Comparison of ENCODE assay signal across 10 mouse cellular contexts in genomic region chr4:123248971-123249567, GRCm38 (mm10). TPM values are rescaled to one million over a fixed set of nuclear protein-coding genes. Genes with fewer than 3 reads are reported as not detected.
DNase-seq lines count a peak whose midpoint lies in the region; ATAC-seq and TF ChIP-seq lines count a peak whose summit lies in the region.
"Had no signal": no experiment of that assay in that cellular context is flagged by ENCODE, and none has a peak within 500 bp of the region (broad histone marks: within the 10 kb centered on the region; RNA-seq: fewer than 3 reads in every experiment).

No protein-coding gene starts in this region.

- no peak overlapping the region for H3K4me3 ChIP-seq in lung, postnatal 0 days (ENCODE audit: low read depth, low read length)
- no peak overlapping the region for H3K4me3 ChIP-seq in forebrain, embryonic 14.5 days (ENCODE audit: low read depth, low read length)
- H3K4me3 ChIP-seq: midbrain, embryonic 12.5 days had no signal

- H3K9ac ChIP-seq in lung, postnatal 0 days (replicated peaks; ENCODE audit: low read depth) = no peak overlapping the region
- H3K9ac ChIP-seq in forebrain, embryonic 14.5 days (ENCODE audit: low read length) = no peak overlapping the region
- H3K9ac ChIP-seq: midbrain, embryonic 12.5 days had no signal

- peak; percentile 38 for DNase-seq in urinary bladder, postnatal 14 days (ENCODE audit: low spot score)
- DNase-seq in urinary bladder, postnatal 25 days (ENCODE audit: low spot score) = no peak
- DNase-seq in frontal cortex, postnatal 36 days (ENCODE audit: low spot score in 2 of 2) = peak; percentile 54 to 74
- DNase-seq in heart, postnatal 36 days = peak; percentile 75 to 82
- DNase-seq in lung, postnatal 0 days (ENCODE audit: low spot score) = peak; percentile 43
- DNase-seq in urinary bladder, adult 18-20 months (ENCODE audit: low spot score in 2 of 2) = no peak
- DNase-seq in forebrain, embryonic 14.5 days (ENCODE audit: low spot score) = no peak

- no peaks in the 10 kb centered on the region for H3K9me3 ChIP-seq in lung, postnatal 0 days (ENCODE audit: low read length)
- no peaks in the 10 kb centered on the region for H3K9me3 ChIP-seq in forebrain, embryonic 14.5 days (replicated peaks; ENCODE audit: control insufficient read depth, low read length)
- H3K9me3 ChIP-seq: midbrain, embryonic 12.5 days had no signal

- peak; percentile 23 for ATAC-seq in lung, postnatal 0 days
- no peak for ATAC-seq in forebrain, embryonic 14.5 days
- ATAC-seq in erythroid progenitor cell, adult 5-6 weeks (replicated peaks; ENCODE audit: low FRiP score, poor library complexity, severe bottlenecking) = no peak
- ATAC-seq: Patski had no signal

- no peaks in the 10 kb centered on the region for H3K36me3 ChIP-seq in lung, postnatal 0 days (ENCODE audit: insufficient read depth, low read length)
- no peaks in the 10 kb centered on the region for H3K36me3 ChIP-seq in forebrain, embryonic 14.5 days (ENCODE audit: control insufficient read depth, insufficient read depth, low read length)
- H3K36me3 ChIP-seq: midbrain, embryonic 12.5 days had no signal

- H3K4me2 ChIP-seq in lung, postnatal 0 days (replicated peaks; ENCODE audit: low read depth, low read length) = no peak overlapping the region
- no peak overlapping the region for H3K4me2 ChIP-seq in forebrain, embryonic 14.5 days (ENCODE audit: low read length)
- H3K4me2 ChIP-seq: midbrain, embryonic 12.5 days had no signal

- TF ChIP-seq EP300 in lung, postnatal 0 days (IDR thresholded peaks at IDR 0.05) = no peak

- 47% methylated on average over 7 of the region's 7 CpGs for WGBS in lung, postnatal 0 days
- 73% methylated on average over 7 of the region's 7 CpGs for WGBS in forebrain, embryonic 14.5 days

- H3K27me3 ChIP-seq in lung, postnatal 0 days (replicated peaks; ENCODE audit: insufficient read depth, low read length) = no peaks in the 10 kb centered on the region
- no peaks in the 10 kb centered on the region for H3K27me3 ChIP-seq in forebrain, embryonic 14.5 days (replicated peaks; ENCODE audit: control insufficient read depth, insufficient read depth, low read length)
- H3K27me3 ChIP-seq: midbrain, embryonic 12.5 days had no signal

- intact Hi-C loops in heart, postnatal 36 days (cut with DNase I) = no loop called here

- H3K27ac ChIP-seq in lung, postnatal 0 days (ENCODE audit: low read length) = no peak overlapping the region
- H3K27ac ChIP-seq in forebrain, embryonic 14.5 days (ENCODE audit: low read depth, low read length) = no peak overlapping the region
- H3K27ac ChIP-seq: midbrain, embryonic 12.5 days had no signal

- TF ChIP-seq CTCF in lung, postnatal 0 days (IDR thresholded peaks at IDR 0.05) = peak; percentile 25; the same call in 1 of the 2 replicates

- H3K4me1 ChIP-seq in lung, postnatal 0 days (ENCODE audit: insufficient read depth, low read depth, low read length) = no peaks in the 10 kb centered on the region
- no peaks in the 10 kb centered on the region for H3K4me1 ChIP-seq in forebrain, embryonic 14.5 days (ENCODE audit: control insufficient read depth, insufficient read depth, low read length)
- H3K4me1 ChIP-seq: midbrain, embryonic 12.5 days had no signal

RNA-seq across cellular contexts. Expression of gene Pabpc4, which starts 13.1 kb away (rescaled TPM):
- 100 to 1,000 TPM; 325 to 393 TPM for total RNA-seq in heart, postnatal 36 days (2021)
- 10.8 and 11.4 TPM in 2 replicates for polyA plus RNA-seq in lung, postnatal 0 days (2015; fragmentation: Nextera tagmentation; extraction: Ambion mirVana)
- polyA plus RNA-seq in forebrain, embryonic 14.5 days (2014; fragmentation: Nextera tagmentation; extraction: Ambion mirVana) = 35.6 and 36.3 TPM in 2 replicates
- total RNA-seq in erythroid progenitor cell, adult 5-6 weeks (2015; ENCODE audit: low replicate concordance) = 390 and 415 TPM in 2 replicates
- total RNA-seq in erythroid progenitor cell, adult 5-6 weeks (2017; ENCODE audit: low replicate concordance) = 408 and 429 TPM in 2 replicates

RNA-seq across cellular contexts. Expression of gene Heyl, which starts 15.7 kb away (rescaled TPM):
- total RNA-seq in heart, postnatal 36 days (2021) = 10 to 100 TPM; 19.5 to 20.7 TPM
- polyA plus RNA-seq in lung, postnatal 0 days (2015; fragmentation: Nextera tagmentation; extraction: Ambion mirVana) = 20.3 and 23.6 TPM in 2 replicates
- polyA plus RNA-seq in forebrain, embryonic 14.5 days (2014; fragmentation: Nextera tagmentation; extraction: Ambion mirVana) = 5.4 and 6.7 TPM in 2 replicates
- total RNA-seq in erythroid progenitor cell, adult 5-6 weeks (2015; ENCODE audit: low replicate concordance) = 0.72 TPM in 1 of 2 replicates, not detected in the other
- total RNA-seq in erythroid progenitor cell, adult 5-6 weeks (2017; ENCODE audit: low replicate concordance) = 0.13 TPM in 1 of 2 replicates, not detected in the other
- polyA plus RNA-seq: Patski had no signal

RNA-seq across cellular contexts. Expression of gene Nt5c1a, which starts 47.8 kb away (rescaled TPM):
- 10 to 100 TPM; 45.5 to 58.6 TPM for total RNA-seq in heart, postnatal 36 days (2021)
- polyA plus RNA-seq in lung, postnatal 0 days (2015; fragmentation: Nextera tagmentation; extraction: Ambion mirVana) = 0.10 TPM in 1 of 2 replicates, not detected in the other
- not detected in 2 replicates for polyA plus RNA-seq in forebrain, embryonic 14.5 days (2014; fragmentation: Nextera tagmentation; extraction: Ambion mirVana)
- not detected in 2 replicates for total RNA-seq in erythroid progenitor cell, adult 5-6 weeks (2015; ENCODE audit: low replicate concordance)
- not detected in 2 replicates for total RNA-seq in erythroid progenitor cell, adult 5-6 weeks (2017; ENCODE audit: low replicate concordance)
- polyA plus RNA-seq: midbrain, embryonic 12.5 days; Patski had no signal

Comparison
In these comparisons a context has a peak if more than half of its experiments do, and no peak if none do; other contexts are left out.
1. DNase-seq: peak in urinary bladder, postnatal 14 days (single experiment), frontal cortex, postnatal 36 days (2 of 2), heart, postnatal 36 days (2 of 2) and lung, postnatal 0 days (single experiment); none in urinary bladder, postnatal 25 days (single experiment), urinary bladder, adult 18-20 months (0 of 2) and forebrain, embryonic 14.5 days (single experiment).
2. RNA of gene Heyl, which starts 15.7 kb away (total RNA-seq): 19.5 to 20.7 TPM in heart, postnatal 36 days; 0.13 to 0.72 TPM in erythroid progenitor cell, adult 5-6 weeks; every median in the first group is over 10 times any median in the second.
3. RNA of gene Nt5c1a, which starts 47.8 kb away (total RNA-seq): 45.5 to 58.6 TPM in heart, postnatal 36 days; not detected in erythroid progenitor cell, adult 5-6 weeks; every median in the first group is over 10 times any median in the second.